Mouse (Mus musculus) mature B cell (primary cell): Measurements from ENCODE around the gene Mrm3.
"Not testable (repeated sequence)": the region's sequence is repeated elsewhere in the genome, so short reads cannot be mapped to it uniquely, and the experiment has no call there.

Experiments
- in situ Hi-C: fragments of 300-500 bp; cut with MboI; formaldehyde crosslinking; loops from 2 replicates; pipeline ENCODE4 v1.14.3; 2019

Gene Mrm3

GRCm38 (mm10) chr11:76242901-76243810 lies at the start of gene Mrm3, which contains the start of gene Glod4:
Gene Mrm3 (plus strand): TSS chr11:76243715.
Gene Glod4 (minus strand): TSS chr11:76243725.
- in situ Hi-C loops, result no loop called here

- in situ Hi-C loops, result no loop called here
Observed at GRCm38 (mm10) chr11:76196275-76196976, 47.1 kb upstream of the Mrm3 start.

GRCm38 (mm10) chr11:76196977-76197469 lies 46.5 kb upstream of the Mrm3 start:
- in situ Hi-C loops, result no loop called here

- in situ Hi-C loops, result no loop called here
Observed at GRCm38 (mm10) chr11:76201761-76202674, 41.5 kb upstream of the Mrm3 start.

GRCm38 (mm10) chr11:76206793-76207192 lies 36.7 kb upstream of the Mrm3 start:
- in situ Hi-C loops, result no loop called here

- in situ Hi-C loops, result no loop called here
Observed at GRCm38 (mm10) chr11:76210228-76210985, 33.1 kb upstream of the Mrm3 start.

GRCm38 (mm10) chr11:76211595-76211994 lies 31.9 kb upstream of the Mrm3 start:
- in situ Hi-C loops, result not testable (repeated sequence)

GRCm38 (mm10) chr11:76213841-76214240 lies 29.7 kb upstream of the Mrm3 start:
- in situ Hi-C loops, result no loop called here

- in situ Hi-C loops, result no loop called here
Observed at GRCm38 (mm10) chr11:76215011-76215410, 28.5 kb upstream of the Mrm3 start.

GRCm38 (mm10) chr11:76216049-76216540 lies 27.4 kb upstream of the Mrm3 start:
- in situ Hi-C loops, result no loop called here

- in situ Hi-C loops, result no loop called here
Observed at GRCm38 (mm10) chr11:76216681-76217389, 26.7 kb upstream of the Mrm3 start.

GRCm38 (mm10) chr11:76217390-76217800 lies 26.1 kb upstream of the Mrm3 start, which contains the start of the genes Dbil5 and Gemin4:
Gene Dbil5 (plus strand): TSS chr11:76217608.
Gene Gemin4 (minus strand): TSS chr11:76217664.
- in situ Hi-C loops, result no loop called here

- in situ Hi-C loops, result no loop called here
Observed at GRCm38 (mm10) chr11:76224631-76225030, 18.9 kb upstream of the Mrm3 start.

- in situ Hi-C loops, result no loop called here
Observed at GRCm38 (mm10) chr11:76225051-76225450, 18.5 kb upstream of the Mrm3 start.

- in situ Hi-C loops, result no loop called here
Observed at GRCm38 (mm10) chr11:76236136-76236535, 7.4 kb upstream of the Mrm3 start.

GRCm38 (mm10) chr11:76239750-76240149 lies 3.8 kb upstream of the Mrm3 start:
- in situ Hi-C loops, result no loop called here

GRCm38 (mm10) chr11:76243811-76244546 lies 464 bp downstream of the Mrm3 start:
- in situ Hi-C loops, result no loop called here

GRCm38 (mm10) chr11:76246439-76246838 lies 2.9 kb downstream of the Mrm3 start:
- in situ Hi-C loops, result no loop called here

GRCm38 (mm10) chr11:76247239-76247638 lies 3.7 kb downstream of the Mrm3 start:
- in situ Hi-C loops, result no loop called here
